Comparison of ENCODE assay signal across 9 mouse cellular contexts in genomic region chr11:101079746-101080145, GRCm38 (mm10). TPM values are rescaled to one million over a fixed set of nuclear protein-coding genes. Genes with fewer than 3 reads are reported as not detected.
DNase-seq lines count a peak whose midpoint lies in the region; ATAC-seq lines count a peak whose summit lies in the region.
"Had no signal": no experiment of that assay in that cellular context is flagged by ENCODE, and none has a peak within 500 bp of the region (broad histone marks: within the 10 kb centered on the region; RNA-seq: fewer than 3 reads in every experiment).

No protein-coding gene starts in this region.

- H3K27me3 ChIP-seq in forebrain, embryonic 15.5 days, result peaks cover 41% of the 10 kb centered on the region
- peaks cover 44% of the 10 kb centered on the region for H3K27me3 ChIP-seq in forebrain, embryonic 14.5 days (replicated peaks; ENCODE audit: control insufficient read depth, insufficient read depth, low read length)
- H3K27me3 ChIP-seq in midbrain, embryonic 13.5 days, result peaks cover 53% of the 10 kb centered on the region
- H3K27me3 ChIP-seq in midbrain, embryonic 16.5 days (ENCODE audit: control insufficient read depth, insufficient read depth, low read depth, low read length), result peaks cover 39% of the 10 kb centered on the region
- H3K27me3 ChIP-seq in limb, embryonic 11.5 days (ENCODE audit: control insufficient read depth, insufficient read depth, low read length), result peaks cover 49% of the 10 kb centered on the region

- H3K4me1 ChIP-seq in forebrain, embryonic 15.5 days, result peaks cover 25% of the 10 kb centered on the region
- peaks cover 10% of the 10 kb centered on the region for H3K4me1 ChIP-seq in forebrain, embryonic 14.5 days (ENCODE audit: control insufficient read depth, insufficient read depth, low read length)
- H3K4me1 ChIP-seq in midbrain, embryonic 13.5 days (replicated peaks), result peaks cover 29% of the 10 kb centered on the region
- peaks cover 11% of the 10 kb centered on the region for H3K4me1 ChIP-seq in midbrain, embryonic 16.5 days (ENCODE audit: control insufficient read depth, insufficient read depth, low read length)
- peaks cover 9% of the 10 kb centered on the region for H3K4me1 ChIP-seq in limb, embryonic 11.5 days (ENCODE audit: control insufficient read depth, insufficient read depth, low read length)

- no peak overlapping the region for H3K9ac ChIP-seq in forebrain, embryonic 15.5 days (replicated peaks)
- H3K9ac ChIP-seq in forebrain, embryonic 14.5 days (ENCODE audit: low read length), result no peak overlapping the region
- H3K9ac ChIP-seq in midbrain, embryonic 13.5 days (replicated peaks), result no peak overlapping the region; the same call in 1 of the 2 replicates
- no peak overlapping the region for H3K9ac ChIP-seq in midbrain, embryonic 16.5 days (ENCODE audit: low read depth, low read length)
- no peak overlapping the region for H3K9ac ChIP-seq in limb, embryonic 11.5 days (ENCODE audit: low read length)

- 2% methylated on average over 27 of the region's 27 CpGs for WGBS in forebrain, embryonic 15.5 days
- 2% methylated on average over 27 of the region's 27 CpGs for WGBS in forebrain, embryonic 14.5 days
- 2% methylated on average over 27 of the region's 27 CpGs for WGBS in midbrain, embryonic 13.5 days
- WGBS in midbrain, embryonic 16.5 days, result 3% methylated on average over 26 of the region's 27 CpGs
- WGBS in limb, embryonic 11.5 days, result 3% methylated on average over 27 of the region's 27 CpGs

- H3K4me2 ChIP-seq in forebrain, embryonic 15.5 days (replicated peaks), result no peak overlapping the region
- no peak overlapping the region for H3K4me2 ChIP-seq in forebrain, embryonic 14.5 days (ENCODE audit: low read length)
- H3K4me2 ChIP-seq in midbrain, embryonic 13.5 days (replicated peaks), result 0 out of 2 replicates have a peak overlapping the region, but pooled peaks have one; percentile 15
- H3K4me2 ChIP-seq in midbrain, embryonic 16.5 days (ENCODE audit: low read length), result no peak overlapping the region
- no peak overlapping the region for H3K4me2 ChIP-seq in limb, embryonic 11.5 days (ENCODE audit: low read depth, severe bottlenecking)

- DNase-seq in forebrain, embryonic 14.5 days (ENCODE audit: low spot score), result no peak
- no peak for DNase-seq in limb, embryonic 11.5 days (ENCODE audit: low spot score)
- peak; percentile 73 for DNase-seq in thymus, postnatal 4 days
- DNase-seq in cerebellum, postnatal 25 days, result no peak
- DNase-seq: right cerebral cortex, postnatal 4 days had no signal

- 0 out of 2 replicates have a peak overlapping the region, but pooled peaks have one; percentile 3 for H3K4me3 ChIP-seq in forebrain, embryonic 15.5 days
- H3K4me3 ChIP-seq in forebrain, embryonic 14.5 days (ENCODE audit: low read depth, low read length), result no peak overlapping the region
- peak overlapping the region; percentile 9; the same call in 1 of the 2 replicates for H3K4me3 ChIP-seq in midbrain, embryonic 13.5 days (replicated peaks)
- no peak overlapping the region for H3K4me3 ChIP-seq in midbrain, embryonic 16.5 days (ENCODE audit: low read depth, low read length)
- 0 out of 2 replicates have a peak overlapping the region, but pooled peaks have one; percentile 10 for H3K4me3 ChIP-seq in limb, embryonic 11.5 days (ENCODE audit: low read depth, low read length)

- no peaks in the 10 kb centered on the region for H3K9me3 ChIP-seq in forebrain, embryonic 15.5 days
- no peaks in the 10 kb centered on the region for H3K9me3 ChIP-seq in forebrain, embryonic 14.5 days (replicated peaks; ENCODE audit: control insufficient read depth, low read length)
- no peaks in the 10 kb centered on the region for H3K9me3 ChIP-seq in midbrain, embryonic 13.5 days
- H3K9me3 ChIP-seq in midbrain, embryonic 16.5 days (replicated peaks; ENCODE audit: control insufficient read depth, low read length, poor library complexity, severe bottlenecking), result no peaks in the 10 kb centered on the region
- H3K9me3 ChIP-seq in limb, embryonic 11.5 days (ENCODE audit: control insufficient read depth, low read length), result no peaks in the 10 kb centered on the region

- H3K27ac ChIP-seq in forebrain, embryonic 15.5 days (replicated peaks), result no peak overlapping the region
- no peak overlapping the region for H3K27ac ChIP-seq in forebrain, embryonic 14.5 days (ENCODE audit: low read depth, low read length)
- no peak overlapping the region for H3K27ac ChIP-seq in midbrain, embryonic 13.5 days
- H3K27ac ChIP-seq in midbrain, embryonic 16.5 days (ENCODE audit: low read length), result no peak overlapping the region
- H3K27ac ChIP-seq in limb, embryonic 11.5 days (replicated peaks; ENCODE audit: low read depth, low read length), result no peak overlapping the region

- no peaks in the 10 kb centered on the region for H3K36me3 ChIP-seq in forebrain, embryonic 15.5 days
- peaks cover 2% of the 10 kb centered on the region; the same call in 1 of the 2 replicates for H3K36me3 ChIP-seq in forebrain, embryonic 14.5 days (ENCODE audit: control insufficient read depth, insufficient read depth, low read length)
- 0 out of 2 replicates have a peak, but pooled peaks cover 11% of the 10 kb centered on the region for H3K36me3 ChIP-seq in midbrain, embryonic 13.5 days
- peaks cover 2% of the 10 kb centered on the region; the same call in 1 of the 2 replicates for H3K36me3 ChIP-seq in midbrain, embryonic 16.5 days (ENCODE audit: control insufficient read depth, insufficient read depth, low read length)
- H3K36me3 ChIP-seq in limb, embryonic 11.5 days (ENCODE audit: control insufficient read depth, insufficient read depth, low read length), result no peaks in the 10 kb centered on the region

- ATAC-seq in forebrain, embryonic 15.5 days (replicated peaks), result no peak
- ATAC-seq in forebrain, embryonic 14.5 days, result no peak
- ATAC-seq in midbrain, embryonic 13.5 days, result no peak
- ATAC-seq in midbrain, embryonic 16.5 days, result no peak
- ATAC-seq in limb, embryonic 11.5 days (ENCODE audit: insufficient number of reproducible peaks, low FRiP score, low TSS enrichment, low read depth), result no peak
- ATAC-seq in erythroblast, adult 5-6 weeks (replicated peaks; ENCODE audit: low FRiP score, poor library complexity, severe bottlenecking), result no peak

RNA-seq across cellular contexts. Expression of gene Hsd17b1, which starts 1.5 kb away (rescaled TPM):
- polyA plus RNA-seq in forebrain, embryonic 15.5 days (2015; fragmentation: Nextera tagmentation; extraction: Ambion mirVana), result 0.17 and 0.27 TPM in 2 replicates
- not detected in 2 replicates for polyA plus RNA-seq in forebrain, embryonic 14.5 days (2014; fragmentation: Nextera tagmentation; extraction: Ambion mirVana)
- 0.24 TPM in 1 of 2 replicates, not detected in the other for polyA plus RNA-seq in midbrain, embryonic 13.5 days (2015; fragmentation: Nextera tagmentation; extraction: Ambion mirVana)
- 0.21 and 0.49 TPM in 2 replicates for polyA plus RNA-seq in midbrain, embryonic 16.5 days (2015; fragmentation: Nextera tagmentation; extraction: Ambion mirVana)
- 0.15 TPM in 1 of 2 replicates, not detected in the other for polyA plus RNA-seq in limb, embryonic 11.5 days (2014; fragmentation: Nextera tagmentation; extraction: Ambion mirVana)
- total RNA-seq in erythroblast, adult 5-6 weeks (2015; ENCODE audit: low replicate concordance), result 2.1 TPM in 1 of 2 replicates, not detected in the other
- total RNA-seq in erythroblast, adult 5-6 weeks (2017; ENCODE audit: low replicate concordance), result 1.9 TPM in 1 of 2 replicates, not detected in the other

RNA-seq across cellular contexts. Expression of gene Coasy, which starts 2.6 kb away (rescaled TPM):
- polyA plus RNA-seq in forebrain, embryonic 15.5 days (2015; fragmentation: Nextera tagmentation; extraction: Ambion mirVana), result 47.8 and 52.7 TPM in 2 replicates
- 52.9 and 54.9 TPM in 2 replicates for polyA plus RNA-seq in forebrain, embryonic 14.5 days (2014; fragmentation: Nextera tagmentation; extraction: Ambion mirVana)
- polyA plus RNA-seq in midbrain, embryonic 13.5 days (2015; fragmentation: Nextera tagmentation; extraction: Ambion mirVana), result 47.1 and 52.8 TPM in 2 replicates
- polyA plus RNA-seq in midbrain, embryonic 16.5 days (2015; fragmentation: Nextera tagmentation; extraction: Ambion mirVana), result 42.0 and 43.5 TPM in 2 replicates
- polyA plus RNA-seq in limb, embryonic 11.5 days (2014; fragmentation: Nextera tagmentation; extraction: Ambion mirVana), result 40.5 and 49.4 TPM in 2 replicates
- total RNA-seq in erythroblast, adult 5-6 weeks (2015; ENCODE audit: low replicate concordance), result 6.7 and 7.5 TPM in 2 replicates
- 3.8 and 9.6 TPM in 2 replicates for total RNA-seq in erythroblast, adult 5-6 weeks (2017; ENCODE audit: low replicate concordance)

RNA-seq across cellular contexts. Expression of gene Mlx, which starts 7.3 kb away (rescaled TPM):
- 92.9 and 96.5 TPM in 2 replicates for polyA plus RNA-seq in forebrain, embryonic 15.5 days (2015; fragmentation: Nextera tagmentation; extraction: Ambion mirVana)
- 100 and 109 TPM in 2 replicates for polyA plus RNA-seq in forebrain, embryonic 14.5 days (2014; fragmentation: Nextera tagmentation; extraction: Ambion mirVana)
- polyA plus RNA-seq in midbrain, embryonic 13.5 days (2015; fragmentation: Nextera tagmentation; extraction: Ambion mirVana), result 85.9 and 90.9 TPM in 2 replicates
- 93.8 and 96.5 TPM in 2 replicates for polyA plus RNA-seq in midbrain, embryonic 16.5 days (2015; fragmentation: Nextera tagmentation; extraction: Ambion mirVana)
- polyA plus RNA-seq in limb, embryonic 11.5 days (2014; fragmentation: Nextera tagmentation; extraction: Ambion mirVana), result 40.6 and 48.9 TPM in 2 replicates
- 20.5 and 26.9 TPM in 2 replicates for total RNA-seq in erythroblast, adult 5-6 weeks (2015; ENCODE audit: low replicate concordance)
- 18.4 and 23.7 TPM in 2 replicates for total RNA-seq in erythroblast, adult 5-6 weeks (2017; ENCODE audit: low replicate concordance)

RNA-seq across cellular contexts. Expression of gene Naglu, which starts 9.9 kb away (rescaled TPM):
- 7.9 and 8.1 TPM in 2 replicates for polyA plus RNA-seq in forebrain, embryonic 15.5 days (2015; fragmentation: Nextera tagmentation; extraction: Ambion mirVana)
- 6.6 and 8.4 TPM in 2 replicates for polyA plus RNA-seq in forebrain, embryonic 14.5 days (2014; fragmentation: Nextera tagmentation; extraction: Ambion mirVana)
- polyA plus RNA-seq in midbrain, embryonic 13.5 days (2015; fragmentation: Nextera tagmentation; extraction: Ambion mirVana), result 9.7 and 9.9 TPM in 2 replicates
- polyA plus RNA-seq in midbrain, embryonic 16.5 days (2015; fragmentation: Nextera tagmentation; extraction: Ambion mirVana), result 13.2 and 14.2 TPM in 2 replicates
- polyA plus RNA-seq in limb, embryonic 11.5 days (2014; fragmentation: Nextera tagmentation; extraction: Ambion mirVana), result 5.2 and 5.3 TPM in 2 replicates
- total RNA-seq in erythroblast, adult 5-6 weeks (2015; ENCODE audit: low replicate concordance), result 3.1 and 3.7 TPM in 2 replicates
- 2.0 and 2.8 TPM in 2 replicates for total RNA-seq in erythroblast, adult 5-6 weeks (2017; ENCODE audit: low replicate concordance)

RNA-seq across cellular contexts. Expression of gene Psmc3ip, which starts 15.5 kb away (rescaled TPM):
- polyA plus RNA-seq in forebrain, embryonic 15.5 days (2015; fragmentation: Nextera tagmentation; extraction: Ambion mirVana), result 40.5 and 45.0 TPM in 2 replicates
- polyA plus RNA-seq in forebrain, embryonic 14.5 days (2014; fragmentation: Nextera tagmentation; extraction: Ambion mirVana), result 39.8 and 54.3 TPM in 2 replicates
- 27.9 and 30.8 TPM in 2 replicates for polyA plus RNA-seq in midbrain, embryonic 13.5 days (2015; fragmentation: Nextera tagmentation; extraction: Ambion mirVana)
- polyA plus RNA-seq in midbrain, embryonic 16.5 days (2015; fragmentation: Nextera tagmentation; extraction: Ambion mirVana), result 15.2 and 17.6 TPM in 2 replicates
- 71.1 and 71.6 TPM in 2 replicates for polyA plus RNA-seq in limb, embryonic 11.5 days (2014; fragmentation: Nextera tagmentation; extraction: Ambion mirVana)
- total RNA-seq in erythroblast, adult 5-6 weeks (2015; ENCODE audit: low replicate concordance), result 2.7 and 4.4 TPM in 2 replicates
- 4.1 and 13.7 TPM in 2 replicates for total RNA-seq in erythroblast, adult 5-6 weeks (2017; ENCODE audit: low replicate concordance)

Comparison
In these comparisons a context has a peak if more than half of its experiments do, and no peak if none do; other contexts are left out.
1. H3K4me3 ChIP-seq: peak in forebrain, embryonic 15.5 days (single experiment), midbrain, embryonic 13.5 days (single experiment) and limb, embryonic 11.5 days (single experiment); none in forebrain, embryonic 14.5 days (single experiment) and midbrain, embryonic 16.5 days (single experiment).